In genomic region chr6:56714574-56715269, GRCm38 (mm10) we compare ENCODE assay signal across 7 mouse cellular contexts. TPM values are rescaled to one million over a fixed set of nuclear protein-coding genes. Genes with fewer than 3 reads are reported as not detected.
DNase-seq lines count a peak whose midpoint lies in the region; ATAC-seq lines count a peak whose summit lies in the region.

Gene Avl9, plus strand, starts transcription at chr6:56714899.

- H3K36me3 ChIP-seq in embryonic facial prominence, embryonic 12.5 days = no peaks in the 10 kb centered on the region
- no peaks in the 10 kb centered on the region for H3K36me3 ChIP-seq in limb, embryonic 11.5 days (ENCODE audit: control insufficient read depth, insufficient read depth, low read length)
- H3K36me3 ChIP-seq in midbrain, embryonic 14.5 days (ENCODE audit: control insufficient read depth, insufficient read depth, low read length) = no peaks in the 10 kb centered on the region

- under 1% methylated on average over 61 of the region's 64 CpGs for WGBS in embryonic facial prominence, embryonic 12.5 days
- 0% methylated on average over 61 of the region's 64 CpGs for WGBS in limb, embryonic 11.5 days
- WGBS in midbrain, embryonic 14.5 days = under 1% methylated on average over 64 of the region's 64 CpGs

- H3K4me1 ChIP-seq in embryonic facial prominence, embryonic 12.5 days = 0 out of 2 replicates have a peak, but pooled peaks cover 5% of the 10 kb centered on the region
- H3K4me1 ChIP-seq in limb, embryonic 11.5 days (ENCODE audit: control insufficient read depth, insufficient read depth, low read length) = 0 out of 2 replicates have a peak, but pooled peaks cover 4% of the 10 kb centered on the region
- H3K4me1 ChIP-seq in midbrain, embryonic 14.5 days (ENCODE audit: control insufficient read depth, insufficient read depth, low read length) = peaks cover 13% of the 10 kb centered on the region

- DNase-seq in adrenal gland, postnatal 25 days = peak; percentile 97
- DNase-seq in heart, adult 11 months = peak; percentile 100
- peak; percentile 99 for DNase-seq in kidney, adult 18-20 months
- peak; percentile 98 for DNase-seq in limb, embryonic 11.5 days (ENCODE audit: low spot score)
- peak; percentile 96 for DNase-seq in midbrain, embryonic 14.5 days
- DNase-seq in spleen, adult 18-20 months = peak; percentile 100

- peak within 1 kb of the TSS; percentile 65 for H3K9ac ChIP-seq in embryonic facial prominence, embryonic 12.5 days
- H3K9ac ChIP-seq in limb, embryonic 11.5 days (ENCODE audit: low read length) = peak within 1 kb of the TSS; percentile 77
- H3K9ac ChIP-seq in midbrain, embryonic 14.5 days (replicated peaks; ENCODE audit: low read length) = peak within 1 kb of the TSS; percentile 54

- peak; percentile 98 for ATAC-seq in embryonic facial prominence, embryonic 12.5 days (ENCODE audit: insufficient number of reproducible peaks, insufficient read depth, low FRiP score, low TSS enrichment)
- ATAC-seq in limb, embryonic 11.5 days (ENCODE audit: insufficient number of reproducible peaks, low FRiP score, low TSS enrichment, low read depth) = peak; percentile 99
- ATAC-seq in midbrain, embryonic 14.5 days (ENCODE audit: low FRiP score, low TSS enrichment) = peak; percentile 97

- peak within 1 kb of the TSS; percentile 94 for H3K27ac ChIP-seq in embryonic facial prominence, embryonic 12.5 days
- peak within 1 kb of the TSS; percentile 90 for H3K27ac ChIP-seq in limb, embryonic 11.5 days (replicated peaks; ENCODE audit: low read depth, low read length)
- H3K27ac ChIP-seq in midbrain, embryonic 14.5 days (replicated peaks; ENCODE audit: low read depth, low read length) = peak within 1 kb of the TSS; percentile 96

- no peaks in the 10 kb centered on the region for H3K9me3 ChIP-seq in embryonic facial prominence, embryonic 12.5 days
- H3K9me3 ChIP-seq in limb, embryonic 11.5 days (ENCODE audit: control insufficient read depth, low read length) = no peaks in the 10 kb centered on the region
- H3K9me3 ChIP-seq in midbrain, embryonic 14.5 days (ENCODE audit: control insufficient read depth, low read length) = no peaks in the 10 kb centered on the region

- peak within 1 kb of the TSS; percentile 59 for H3K4me2 ChIP-seq in embryonic facial prominence, embryonic 12.5 days (replicated peaks)
- peak within 1 kb of the TSS; percentile 47 for H3K4me2 ChIP-seq in limb, embryonic 11.5 days (ENCODE audit: low read depth, severe bottlenecking)
- H3K4me2 ChIP-seq in midbrain, embryonic 14.5 days (ENCODE audit: low read length) = peak within 1 kb of the TSS; percentile 75

- H3K4me3 ChIP-seq in embryonic facial prominence, embryonic 12.5 days = peak within 1 kb of the TSS; percentile 77
- peak within 1 kb of the TSS; percentile 75 for H3K4me3 ChIP-seq in limb, embryonic 11.5 days (ENCODE audit: low read depth, low read length)
- H3K4me3 ChIP-seq in midbrain, embryonic 14.5 days (replicated peaks; ENCODE audit: low read depth, low read length) = peak within 1 kb of the TSS; percentile 75

- H3K27me3 ChIP-seq in embryonic facial prominence, embryonic 12.5 days = no peaks in the 10 kb centered on the region
- no peaks in the 10 kb centered on the region for H3K27me3 ChIP-seq in limb, embryonic 11.5 days (ENCODE audit: control insufficient read depth, insufficient read depth, low read length)
- H3K27me3 ChIP-seq in midbrain, embryonic 14.5 days (ENCODE audit: control insufficient read depth, insufficient read depth, low read length) = no peaks in the 10 kb centered on the region

RNA-seq across cellular contexts. Expression of gene Avl9, which starts in this region (rescaled TPM):
- total RNA-seq in adrenal gland, postnatal 25 days (2021) = 26.8 and 31.1 TPM in 2 replicates
- 19.4 and 20.1 TPM in 2 replicates for polyA plus RNA-seq in embryonic facial prominence, embryonic 12.5 days (2016; fragmentation: Nextera tagmentation; extraction: Ambion mirVana)
- polyA plus RNA-seq in limb, embryonic 11.5 days (2014; fragmentation: Nextera tagmentation; extraction: Ambion mirVana) = 16.5 and 18.7 TPM in 2 replicates
- 42.8 and 54.6 TPM in 2 replicates for polyA plus RNA-seq in midbrain, embryonic 14.5 days (2014; fragmentation: Nextera tagmentation; extraction: Ambion mirVana)

Comparison
In these comparisons a context has a peak if more than half of its experiments do, and no peak if none do; other contexts are left out.
1. Peak in every context shown above with its lines: DNase-seq, ATAC-seq, H3K4me3 ChIP-seq and H3K27ac ChIP-seq.